Mouse (Mus musculus) heart, embryonic 14.5 days (tissue): ENCODE results near the gene Myh9. TPM values are rescaled to one million over a fixed set of nuclear protein-coding genes. Genes with fewer than 3 reads are reported as not detected.

Experiments used
- ATAC-seq: fragments of 200-750 bp; cut with Nextera tagmentation; 2 replicates; pipeline ENCODE4 v1.8.0; 2017; ENCODE audit warnings: low read depth, moderate TSS enrichment; ENCODE audit not compliant: insufficient number of reproducible peaks, insufficient read depth, low FRiP score
- H3K27ac ChIP-seq, 2 experiments: fragments of 200-500 bp in 1 of 2; fragments of 300-500 bp in 1 of 2; sonication (generic) in 1 of 2; replicated peaks in 1 of 2; 2 replicates each; pipeline ENCODE4 v1.5.1; 2012 to 2014; ENCODE audit warnings: low read depth in 2 of 2, low read length in 2 of 2, control low read depth in 1 of 2, mild to moderate bottlenecking in 1 of 2, mixed read lengths in 1 of 2; ENCODE audit not compliant: control insufficient read depth in 1 of 2, insufficient read depth in 1 of 2
- H3K27me3 ChIP-seq: fragments of 300-500 bp; sonication (generic); 2 replicates; pipeline ENCODE4 v1.6.1; 2014; ENCODE audit warnings: mild to moderate bottlenecking, low read length, control low read depth; ENCODE audit not compliant: control insufficient read depth, insufficient read depth
- H3K36me3 ChIP-seq: fragments of 300-500 bp; sonication (generic); 2 replicates; pipeline ENCODE4 v1.6.1; 2014; ENCODE audit warnings: mild to moderate bottlenecking, control low read depth, low read length, mixed read lengths; ENCODE audit not compliant: control insufficient read depth, insufficient read depth
- H3K4me1 ChIP-seq, 2 experiments: fragments of 200-500 bp in 1 of 2; fragments of 300-500 bp in 1 of 2; sonication (generic) in 1 of 2; 2 replicates each; pipeline ENCODE4 v1.6.1; 2012 to 2014; ENCODE audit warnings: low read length in 2 of 2, control low read depth in 1 of 2, mixed read lengths in 1 of 2; ENCODE audit not compliant: control insufficient read depth in 2 of 2, insufficient read depth in 2 of 2
- H3K4me2 ChIP-seq: fragments of 300-500 bp; sonication (generic); 2 replicates; pipeline ENCODE4 v1.6.1; 2014; ENCODE audit warnings: mild to moderate bottlenecking, low read length
- H3K4me3 ChIP-seq, 2 experiments: fragments of 200-500 bp in 1 of 2; fragments of 300-500 bp in 1 of 2; sonication (generic) in 1 of 2; 2 replicates each; pipeline ENCODE4 v1.5.1; 2012 to 2014; ENCODE audit warnings: low read length in 2 of 2, mild to moderate bottlenecking in 2 of 2, control low read depth in 1 of 2, low read depth in 1 of 2, moderate library complexity in 1 of 2; ENCODE audit not compliant: control insufficient read depth in 1 of 2, insufficient read depth in 1 of 2
- H3K9ac ChIP-seq: fragments of 300-500 bp; sonication (generic); 2 replicates; pipeline ENCODE4 v1.6.1; 2014; ENCODE audit warnings: mild to moderate bottlenecking, low read length
- H3K9me3 ChIP-seq: fragments of 300-500 bp; sonication (generic); 2 replicates; pipeline ENCODE4 v1.6.1; 2016; ENCODE audit warnings: low read length, control low read depth; ENCODE audit not compliant: control insufficient read depth
- whole genome bisulfite sequencing: fragments of 180-500 bp; shearing (Covaris S2); extraction: QIAGEN DNeasy Blood & Tissue Kit; methylation state at CpG from one replicate; pipeline ENCODE4 v1.1.7; 2014; 5-methylcytosine and 5-hydroxymethylcytosine counted together
- polyA plus RNA-seq: library from polyadenylated mRNA; unstranded; fragments of >200 nt; fragmentation: Nextera tagmentation; extraction: Ambion mirVana; gene quantifications from 2 replicates; pipeline ENCODE4 v1.2.1, GENCODE M21; 2014

Gene Myh9
- polyA plus RNA-seq, 1 experiment from 2014 or later: 31.0 TPM

DNA sequence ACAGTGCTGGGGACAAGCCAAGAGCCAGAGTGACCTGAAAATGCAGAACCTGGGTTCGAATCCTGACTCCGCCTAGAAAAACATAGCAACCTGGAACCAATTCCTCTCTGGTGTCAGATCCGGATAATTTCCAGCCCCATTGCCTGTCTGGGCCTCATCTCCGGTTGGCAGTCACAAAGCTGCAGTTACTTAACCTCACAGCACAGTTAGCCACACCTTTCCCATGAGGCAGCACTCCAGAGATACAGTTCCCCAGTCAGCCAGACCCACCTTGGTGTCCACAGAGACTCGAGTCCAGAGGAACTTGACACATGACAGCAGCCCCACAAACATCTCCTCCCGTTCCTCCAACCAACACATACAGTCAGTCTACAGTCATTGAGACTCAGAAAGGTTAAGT, 43.2 kb upstream of the Myh9 start:
- 83% methylated on average over 6 of the region's 6 CpGs for WGBS
- no peak overlapping the region for H3K4me3 ChIP-seq

GRCm38 (mm10) chr15:77883697-77884010, 41.7 kb upstream of the Myh9 start:
- no peak for ATAC-seq

More for the DNA sequence above, 43.2 kb upstream of the Myh9 start:
- Histone ChIP-seq H3K27ac (no peak overlapping the region), H3K36me3 (no peaks in the 10 kb centered on the region), H3K4me2 (no peak overlapping the region), H3K4me1 (peaks cover 12 to 13% of the 10 kb centered on the region in 2 experiments; a peak in 3 of 4 replicates), H3K9ac (no peak overlapping the region), H3K9me3 (no peaks in the 10 kb centered on the region), H3K27me3 (no peaks in the 10 kb centered on the region)
- ATAC-seq: no peak

DNA sequence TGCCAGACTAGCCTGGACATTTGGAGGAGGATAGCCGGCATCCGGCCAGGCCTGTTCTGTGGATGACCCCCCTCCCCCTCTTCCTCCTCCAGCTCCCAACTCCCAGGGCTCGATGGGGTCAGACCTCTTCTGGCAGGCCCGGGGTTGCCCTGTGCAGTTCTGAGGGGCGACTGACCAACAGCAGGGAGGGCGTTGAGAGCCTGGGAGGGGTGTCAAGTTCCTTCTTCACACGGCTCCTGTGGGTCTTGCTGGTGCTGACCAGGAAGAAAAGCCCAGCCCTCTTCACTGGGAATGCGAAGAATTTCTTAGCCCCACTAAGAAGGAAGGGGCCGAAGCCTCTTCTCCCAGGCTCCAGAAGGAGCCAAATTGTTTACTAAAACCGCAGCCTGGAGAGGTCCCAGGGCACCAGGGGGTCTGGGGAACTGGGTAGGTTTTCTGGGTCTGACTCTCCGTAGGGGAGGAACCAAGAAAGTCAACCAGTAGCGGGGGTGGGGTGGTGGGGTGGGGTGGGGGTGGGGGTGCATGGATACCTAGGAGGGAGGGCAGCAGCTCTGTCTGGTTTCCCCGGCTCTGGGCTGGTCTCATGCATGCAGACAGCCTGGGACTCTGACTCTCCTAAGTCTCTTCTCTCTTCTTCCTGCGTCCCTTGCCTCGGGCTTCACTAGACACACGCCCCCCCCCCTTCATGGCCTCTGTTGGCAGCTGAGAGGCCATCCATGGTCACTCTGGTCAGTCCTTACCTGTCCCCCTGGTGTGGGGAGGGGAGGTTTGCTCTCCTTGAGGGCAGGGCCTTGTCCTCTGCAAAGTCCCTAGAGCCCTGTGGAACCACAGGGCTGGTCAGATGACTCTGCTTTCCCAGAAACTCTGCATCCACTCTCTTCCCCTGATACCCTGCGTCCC, 41.1 kb upstream of the Myh9 start:
- Histone ChIP-seq H3K4me2 (peak overlapping the region; percentile 8; the same call in 1 of the 2 replicates), H3K27me3 (no peaks in the 10 kb centered on the region), H3K27ac (peak overlapping the region; percentile 30 to 42; a peak in 2 of 4 replicates), H3K4me1 (peaks cover 12 to 13% of the 10 kb centered on the region in 2 experiments; a peak in 3 of 4 replicates), H3K36me3 (no peaks in the 10 kb centered on the region), H3K9ac (peak overlapping the region; percentile 5; the same call in 1 of the 2 replicates), H3K9me3 (no peaks in the 10 kb centered on the region), H3K4me3 (no peak overlapping the region)
- WGBS: 17% methylated on average over 16 of the region's 17 CpGs
- ATAC-seq: peak; percentile 36; the same call in 1 of the 2 replicates

More at GRCm38 (mm10) chr15:77883697-77884010, 41.7 kb upstream of the Myh9 start:
- peak overlapping the region; percentile 5 to 42; a peak in 2 of 4 replicates for H3K27ac ChIP-seq
- no peak overlapping the region for H3K4me3 ChIP-seq
- no peak overlapping the region for H3K9ac ChIP-seq
- no peaks in the 10 kb centered on the region for H3K27me3 ChIP-seq
- H3K9me3 ChIP-seq: no peaks in the 10 kb centered on the region
- peaks cover 12 to 13% of the 10 kb centered on the region in 2 experiments; a peak in 3 of 4 replicates for H3K4me1 ChIP-seq
- H3K36me3 ChIP-seq: no peaks in the 10 kb centered on the region
- no peak overlapping the region for H3K4me2 ChIP-seq
- 58% methylated on average over 4 of the region's 4 CpGs for WGBS

DNA sequence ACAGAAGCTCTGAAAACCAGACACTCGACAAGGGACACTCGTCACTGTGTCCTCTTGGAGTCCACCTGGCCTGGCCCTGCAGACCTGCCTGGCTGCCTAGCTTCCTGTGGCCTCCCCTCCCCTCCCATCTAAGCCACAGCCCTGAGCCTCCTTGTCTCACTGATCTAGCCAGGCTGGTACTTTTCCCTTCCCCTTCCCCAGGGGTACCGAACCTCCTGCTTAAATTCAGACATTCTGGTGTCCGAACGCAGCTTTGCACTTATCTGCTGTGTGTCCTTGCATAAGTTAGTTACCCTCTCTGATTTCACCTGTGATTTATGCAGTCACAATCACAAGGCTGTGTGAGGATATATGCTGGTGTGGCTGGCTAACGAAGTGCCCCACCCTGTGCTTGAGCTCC, 40.3 kb upstream of the Myh9 start:
- Histone ChIP-seq H3K4me2 (no peak overlapping the region), H3K4me3 (no peak overlapping the region), H3K9me3 (no peaks in the 10 kb centered on the region), H3K4me1 (peaks cover 12 to 13% of the 10 kb centered on the region in 2 experiments; a peak in 3 of 4 replicates), H3K27ac (no peak overlapping the region), H3K27me3 (no peaks in the 10 kb centered on the region), H3K36me3 (no peaks in the 10 kb centered on the region), H3K9ac (no peak overlapping the region)
- WGBS: 53% methylated on average over 6 of the region's 6 CpGs
- ATAC-seq: no peak

DNA sequence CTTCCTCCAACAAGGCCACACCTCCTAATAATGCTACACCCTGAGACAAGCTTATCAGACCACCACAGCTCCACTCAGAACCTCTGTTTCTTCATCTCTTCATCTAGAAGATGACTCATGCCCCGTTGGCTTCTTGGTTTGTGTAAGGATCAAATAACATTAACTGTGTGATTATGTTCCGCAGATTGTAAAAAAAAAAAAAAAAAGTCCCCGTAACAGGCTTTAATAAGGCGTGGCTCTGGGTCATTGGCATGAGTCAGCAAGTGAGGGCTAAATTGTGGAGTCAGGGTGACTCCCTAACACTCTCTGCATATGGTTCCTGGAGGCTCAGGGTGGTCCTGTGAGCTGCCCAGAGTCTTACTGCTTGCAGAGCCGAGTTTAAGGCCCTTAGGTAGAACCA, 39.7 kb upstream of the Myh9 start:
- Histone ChIP-seq H3K4me2 (no peak overlapping the region), H3K27me3 (no peaks in the 10 kb centered on the region), H3K9me3 (no peaks in the 10 kb centered on the region), H3K36me3 (no peaks in the 10 kb centered on the region), H3K9ac (no peak overlapping the region), H3K4me1 (peaks cover 12 to 13% of the 10 kb centered on the region in 2 experiments; a peak in 3 of 4 replicates), H3K4me3 (no peak overlapping the region), H3K27ac (no peak overlapping the region)
- ATAC-seq: no peak
- 62% methylated on average over 5 of the region's 5 CpGs for WGBS

- no peak overlapping the region for H3K4me2 ChIP-seq
- WGBS: 82% methylated on average over 5 of the region's 5 CpGs
- H3K27me3 ChIP-seq: no peaks in the 10 kb centered on the region
- H3K4me1 ChIP-seq: peaks cover 11 to 12% of the 10 kb centered on the region in 2 experiments; a peak in 3 of 4 replicates
- H3K36me3 ChIP-seq: no peaks in the 10 kb centered on the region
- H3K9ac ChIP-seq: no peak overlapping the region
- H3K4me3 ChIP-seq: no peak overlapping the region
- no peak overlapping the region for H3K27ac ChIP-seq
- H3K9me3 ChIP-seq: no peaks in the 10 kb centered on the region
- ATAC-seq: no peak
These were observed 38.8 kb upstream of the Myh9 start for GRCm38 (mm10) chr15:77880738-77881137.

DNA sequence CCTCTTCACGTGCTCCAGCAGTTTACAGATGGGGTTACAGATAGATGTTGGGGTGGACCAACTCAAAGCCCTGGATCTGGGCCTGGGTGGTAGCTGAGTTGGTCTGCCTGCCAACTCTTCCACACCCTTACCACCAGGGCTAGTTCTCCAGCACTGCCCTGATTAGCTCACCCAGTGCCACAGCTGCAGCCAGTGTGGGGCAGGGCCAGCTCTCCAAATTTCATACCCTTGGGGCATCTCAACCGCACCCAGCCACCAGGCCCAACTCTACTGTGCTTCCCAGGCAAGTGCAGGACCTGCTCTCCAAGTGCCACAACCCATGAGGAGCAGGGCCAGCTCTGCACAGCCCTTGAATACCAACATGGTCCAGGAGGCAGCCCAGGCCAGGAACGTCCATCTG, 37.8 kb upstream of the Myh9 start:
- H3K27me3 ChIP-seq: no peaks in the 10 kb centered on the region
- H3K4me1 ChIP-seq: peaks cover 11 to 12% of the 10 kb centered on the region in 2 experiments; a peak in 3 of 4 replicates
- H3K36me3 ChIP-seq: no peaks in the 10 kb centered on the region
- WGBS: 82% methylated on average over 3 of the region's 3 CpGs
- H3K27ac ChIP-seq: no peak overlapping the region
- no peaks in the 10 kb centered on the region for H3K9me3 ChIP-seq
- H3K4me2 ChIP-seq: no peak overlapping the region
- no peak overlapping the region for H3K4me3 ChIP-seq
- ATAC-seq: no peak
- H3K9ac ChIP-seq: no peak overlapping the region
